Mouse (Mus musculus) frontal cortex, postnatal 36 days (tissue): Measurements from ENCODE around the gene Tns4.

Experiments used
- DNase-seq, 2 experiments: peaks; one replicate each; pipeline ENCODE4 v3.0.0; 2022; ENCODE audit warnings: low spot score in 2 of 2

Tns4 gene

GRCm38 (mm10) chr11:99118420-99118819, 29.3 kb upstream of the Tns4 start:
- no peak for DNase-seq

DNA sequence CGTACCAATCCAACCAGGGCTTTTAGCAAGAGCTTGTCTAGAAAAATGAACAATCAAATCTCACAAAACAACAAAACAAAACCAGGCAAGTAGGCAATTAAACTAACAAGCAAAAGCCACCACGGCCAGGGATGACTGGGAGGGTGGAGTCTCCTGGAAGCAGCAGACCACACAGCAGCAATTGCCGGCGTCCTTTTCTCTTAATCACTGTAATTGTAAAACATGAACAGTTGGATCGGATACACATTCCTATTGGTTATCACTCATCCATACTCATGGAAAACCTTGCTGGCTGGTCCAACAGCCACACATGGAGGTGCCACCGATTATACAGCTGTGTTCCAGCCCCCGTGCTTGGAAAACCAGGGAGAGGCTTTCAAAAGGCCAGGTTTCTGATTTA, 28.8 kb upstream of the Tns4 start:
- no peak for DNase-seq

DNA sequence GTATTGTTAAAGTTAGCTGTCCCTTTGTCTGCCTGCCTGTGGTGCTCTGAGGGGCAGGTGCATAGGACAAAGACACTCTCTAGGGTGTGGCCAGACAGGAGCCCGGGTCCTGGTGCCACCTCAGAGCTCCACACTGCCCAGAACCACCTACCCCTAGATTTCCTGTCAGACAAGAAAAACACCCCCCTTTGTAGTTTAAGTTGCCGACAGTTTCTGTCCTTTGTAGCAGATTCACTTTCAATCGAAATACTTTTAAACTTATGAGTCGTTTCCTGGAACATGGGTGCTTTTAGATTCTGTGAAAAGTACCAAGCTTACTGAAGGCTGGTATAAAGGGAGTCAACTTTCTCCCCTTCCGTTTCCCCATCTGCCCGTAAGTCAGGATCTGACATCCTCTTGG, 26.8 kb upstream of the Tns4 start:
- DNase-seq, result no peak

GRCm38 (mm10) chr11:99113111-99113510, 24.0 kb upstream of the Tns4 start:
- no peak for DNase-seq

- DNase-seq, result no peak
Observed at GRCm38 (mm10) chr11:99112700-99113099, 23.6 kb upstream of the Tns4 start.

- DNase-seq, result no peak
Observed at GRCm38 (mm10) chr11:99111631-99112030, 22.5 kb upstream of the Tns4 start.

GRCm38 (mm10) chr11:99111155-99111554, 22.0 kb upstream of the Tns4 start:
- DNase-seq, result peak; percentile 61 to 77

- DNase-seq, result no peak
Observed at GRCm38 (mm10) chr11:99110370-99111110, 21.4 kb upstream of the Tns4 start.

- no peak for DNase-seq
Observed at GRCm38 (mm10) chr11:99108296-99108695, 19.2 kb upstream of the Tns4 start.

GRCm38 (mm10) chr11:99105981-99106726, 17.0 kb upstream of the Tns4 start:
- DNase-seq, result no peak

GRCm38 (mm10) chr11:99104609-99105410, 15.7 kb upstream of the Tns4 start:
- no peak for DNase-seq

- DNase-seq, result no peak
Observed at GRCm38 (mm10) chr11:99102575-99103270, 13.6 kb upstream of the Tns4 start.

DNA sequence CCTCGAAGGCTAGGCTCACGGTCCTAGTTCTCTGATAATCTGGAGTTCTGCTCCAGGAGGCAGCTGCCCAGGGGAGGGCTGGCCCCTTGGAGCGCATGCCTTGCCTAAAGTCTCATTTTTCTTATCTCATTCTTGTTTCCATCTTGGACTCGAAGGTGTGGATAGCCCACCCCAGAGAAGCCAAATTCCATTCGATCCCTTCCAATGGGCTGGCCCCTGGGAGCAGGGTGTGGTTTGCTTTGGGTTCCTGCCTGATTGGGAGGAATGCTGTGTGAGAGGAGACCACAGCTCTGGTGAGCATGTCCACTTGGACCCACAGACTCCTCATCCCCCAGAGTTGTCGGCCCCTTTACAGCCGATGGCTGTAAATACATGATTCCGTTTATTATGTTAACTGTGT, 12.6 kb upstream of the Tns4 start:
- no peak for DNase-seq

DNA sequence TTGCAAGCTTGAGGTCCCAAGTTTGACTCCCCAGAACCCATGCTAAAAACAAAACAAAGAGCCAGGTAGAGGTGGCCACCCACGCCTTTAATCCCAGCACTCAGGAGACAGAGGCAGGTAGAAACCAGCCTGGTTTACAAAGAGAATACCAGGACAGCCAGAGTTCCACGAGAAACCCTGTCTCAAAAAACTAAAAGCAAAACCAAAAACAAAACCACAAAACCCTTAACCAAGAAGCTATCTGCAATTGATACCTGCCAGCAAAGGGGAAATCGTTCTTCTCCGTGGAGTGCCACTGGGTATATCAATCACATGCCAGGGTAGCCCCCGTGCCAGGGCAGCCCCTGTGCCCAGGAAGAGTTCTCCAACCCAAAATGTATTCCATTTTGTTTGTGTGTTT, 11.1 kb upstream of the Tns4 start:
- DNase-seq, result no peak

DNA sequence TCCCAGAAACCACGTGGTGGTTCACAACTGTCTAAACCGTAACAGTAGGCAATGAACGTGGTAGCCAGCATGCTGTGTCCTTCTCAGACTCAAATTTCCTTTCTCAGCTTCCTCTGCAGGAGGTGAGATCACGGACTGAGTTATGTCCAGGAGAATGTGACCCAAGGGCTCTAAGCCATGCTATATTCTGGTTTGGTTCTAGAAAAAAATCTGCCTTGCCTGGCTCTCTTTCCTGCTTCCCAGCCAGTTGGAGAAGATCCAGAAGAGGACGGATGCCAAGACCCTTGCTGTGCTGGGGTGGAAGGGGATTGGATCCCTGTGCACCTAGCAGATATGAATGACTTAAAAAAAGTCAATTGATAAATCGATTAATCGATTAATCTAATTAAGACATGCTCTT, 10.4 kb upstream of the Tns4 start:
- DNase-seq, result no peak

DNA sequence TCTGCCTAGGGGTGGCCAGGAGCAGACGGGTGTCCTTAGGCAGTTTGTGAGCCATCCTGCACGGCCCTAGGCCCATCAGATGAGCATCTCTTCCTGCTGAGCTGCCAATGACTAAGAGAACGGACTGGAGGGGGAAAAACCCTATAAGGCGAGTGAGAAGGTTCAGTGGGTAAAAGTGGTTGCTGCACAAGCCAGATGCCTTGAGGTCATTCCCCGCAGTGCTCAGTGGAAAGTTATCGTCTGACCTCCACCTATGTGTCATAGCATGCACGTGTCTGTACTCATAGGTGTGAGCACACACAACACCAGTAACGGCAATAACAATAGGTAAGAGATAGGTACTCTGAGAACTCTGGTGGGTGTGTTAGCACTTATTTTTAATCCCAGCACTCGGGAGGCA, 9.8 kb upstream of the Tns4 start:
- DNase-seq, result no peak

DNA sequence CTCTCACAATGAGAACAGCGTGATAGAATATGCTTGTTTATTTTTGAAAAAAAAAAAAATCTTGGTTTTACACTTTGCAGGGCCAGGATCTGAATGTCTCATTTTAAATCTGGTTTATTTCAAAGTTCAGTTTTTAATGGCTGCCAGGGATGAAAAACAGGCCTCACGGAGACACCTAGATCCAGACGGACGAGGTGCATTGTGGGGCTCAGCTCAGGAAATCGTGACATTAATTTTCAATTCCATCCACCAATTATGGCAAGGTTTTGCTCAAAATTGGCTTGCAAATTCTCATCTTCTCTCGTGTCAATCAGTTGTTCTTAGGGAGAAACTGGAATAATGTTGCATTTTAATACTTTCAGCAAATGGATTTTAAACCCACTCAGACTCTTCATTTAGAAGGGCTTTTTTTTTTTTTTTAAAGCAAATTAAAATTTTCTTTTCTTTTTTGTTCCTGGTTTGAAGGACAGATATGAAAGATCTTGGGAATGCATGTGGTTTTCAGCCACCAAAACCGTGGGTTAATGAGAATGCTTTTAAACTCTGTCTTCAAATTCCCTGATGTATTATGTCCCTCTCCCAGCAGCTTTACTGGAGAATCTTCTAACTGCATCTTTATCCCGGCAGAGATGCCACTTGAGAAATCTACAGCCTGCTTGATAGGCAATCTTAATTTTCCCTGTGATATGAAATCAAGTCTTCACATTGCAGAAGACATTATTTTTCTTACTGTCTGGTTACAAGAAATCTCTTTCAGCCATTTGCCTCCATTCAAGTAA, 8.1 kb upstream of the Tns4 start:
- no peak for DNase-seq

DNA sequence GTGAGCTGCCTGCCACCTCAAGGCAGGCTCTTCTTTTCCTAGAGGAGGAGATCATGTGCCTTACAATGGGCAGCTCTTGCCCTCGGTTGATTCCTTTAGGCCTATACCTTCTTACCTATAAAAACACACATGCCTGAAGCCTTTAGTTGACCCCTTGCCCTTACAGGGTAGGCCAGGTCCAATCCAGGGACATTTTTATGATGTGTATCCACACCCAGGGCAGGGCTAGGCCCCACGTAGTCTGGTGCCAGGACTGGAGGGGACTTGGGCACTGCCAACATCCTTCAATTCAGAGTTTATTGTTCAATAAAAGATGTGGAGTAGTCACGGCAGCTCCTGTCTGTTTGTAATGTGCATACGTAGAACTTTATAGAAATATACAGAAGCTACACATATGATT, 7.3 kb upstream of the Tns4 start:
- no peak for DNase-seq

DNA sequence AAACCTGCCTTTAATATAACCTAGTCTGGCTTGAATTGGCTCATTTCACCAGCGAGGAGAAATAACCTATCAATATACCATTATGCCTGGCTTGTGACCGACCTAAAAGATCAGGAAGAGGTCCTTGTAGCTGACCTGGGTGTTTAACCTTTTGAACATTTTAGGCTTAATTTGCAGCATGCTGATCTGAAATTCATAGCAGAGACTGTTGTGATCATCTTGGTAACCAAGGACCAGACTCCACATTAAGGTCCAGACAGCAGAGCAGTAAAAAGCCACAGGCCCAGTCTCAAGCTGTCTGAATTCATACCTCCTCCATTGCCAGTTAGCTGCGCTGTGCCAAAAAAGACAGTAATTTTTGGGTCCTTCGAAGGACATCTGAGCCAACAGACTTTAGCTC, 6.7 kb upstream of the Tns4 start:
- no peak for DNase-seq

GRCm38 (mm10) chr11:99094911-99095676, 6.0 kb upstream of the Tns4 start:
- no peak for DNase-seq
